Mouse (Mus musculus): ENCODE results near the gene Slc50a1. TPM values are rescaled to one million over a fixed set of nuclear protein-coding genes. Genes with fewer than 3 reads are reported as not detected.
A peak's percentile ranks its signal among the peaks of the same experiment; 100 is the strongest.

Gene Slc50a1
- polyA plus RNA-seq, 1 experiment: not detected

- peak overlapping the region; percentile 49; the same call in 1 of the 2 replicates for H3K4me3 ChIP-seq (ENCODE audit: insufficient read depth, low read depth, low read length)
- 70% methylated on average over 8 of the region's 8 CpGs for WGBS
- TF ChIP-seq POLR2A (IDR thresholded peaks at IDR 0.05; ENCODE audit: insufficient read depth, low read depth, low read length) (no peak), CTCF (IDR thresholded peaks at IDR 0.05; ENCODE audit: insufficient read depth, low read depth, low read length) (no peak)
- H3K27ac ChIP-seq (ENCODE audit: insufficient read depth, low read depth, low read length): no peak overlapping the region
- H3K4me1 ChIP-seq (ENCODE audit: control insufficient read depth, insufficient read depth, low read length): peaks cover 28% of the 10 kb centered on the region
Observed at GRCm38 (mm10) chr3:89278643-89279042, 8.3 kb upstream of the Slc50a1 start.

- WGBS: 87% methylated on average over 7 of the region's 7 CpGs
- Histone ChIP-seq H3K27ac (ENCODE audit: insufficient read depth, low read depth, low read length) (no peak overlapping the region), H3K4me3 (ENCODE audit: insufficient read depth, low read depth, low read length) (no peak overlapping the region), H3K4me1 (ENCODE audit: control insufficient read depth, insufficient read depth, low read length) (peaks cover 28% of the 10 kb centered on the region)
- no peak for TF ChIP-seq CTCF (IDR thresholded peaks at IDR 0.05; ENCODE audit: insufficient read depth, low read depth, low read length)
- no peak for TF ChIP-seq POLR2A (IDR thresholded peaks at IDR 0.05; ENCODE audit: insufficient read depth, low read depth, low read length)
Observed at GRCm38 (mm10) chr3:89278107-89278506, 7.7 kb upstream of the Slc50a1 start.

- no peak overlapping the region for H3K27ac ChIP-seq (ENCODE audit: insufficient read depth, low read depth, low read length)
- H3K4me1 ChIP-seq (ENCODE audit: control insufficient read depth, insufficient read depth, low read length): peaks cover 28% of the 10 kb centered on the region
- TF ChIP-seq POLR2A (IDR thresholded peaks at IDR 0.05; ENCODE audit: insufficient read depth, low read depth, low read length) (no peak), CTCF (IDR thresholded peaks at IDR 0.05; ENCODE audit: insufficient read depth, low read depth, low read length) (no peak)
- H3K4me3 ChIP-seq (ENCODE audit: insufficient read depth, low read depth, low read length): no peak overlapping the region; the same call in 1 of the 2 replicates
- WGBS: 59% methylated on average over 14 of the region's 14 CpGs
Observed at GRCm38 (mm10) chr3:89277281-89278021, 7.1 kb upstream of the Slc50a1 start.

GRCm38 (mm10) chr3:89276061-89276460, 5.7 kb upstream of the Slc50a1 start:
- 92% methylated on average over 13 of the region's 13 CpGs for WGBS
- no peak overlapping the region for H3K4me3 ChIP-seq (ENCODE audit: insufficient read depth, low read depth, low read length)
- no peak overlapping the region for H3K27ac ChIP-seq (ENCODE audit: insufficient read depth, low read depth, low read length)
- peaks cover 22% of the 10 kb centered on the region for H3K4me1 ChIP-seq (ENCODE audit: control insufficient read depth, insufficient read depth, low read length)
- TF ChIP-seq CTCF (IDR thresholded peaks at IDR 0.05; ENCODE audit: insufficient read depth, low read depth, low read length) (no peak), POLR2A (IDR thresholded peaks at IDR 0.05; ENCODE audit: insufficient read depth, low read depth, low read length) (no peak)

- no peak for TF ChIP-seq CTCF (IDR thresholded peaks at IDR 0.05; ENCODE audit: insufficient read depth, low read depth, low read length)
- no peak for TF ChIP-seq POLR2A (IDR thresholded peaks at IDR 0.05; ENCODE audit: insufficient read depth, low read depth, low read length)
- Histone ChIP-seq H3K4me1 (ENCODE audit: control insufficient read depth, insufficient read depth, low read length) (peaks cover 24% of the 10 kb centered on the region), H3K27ac (ENCODE audit: insufficient read depth, low read depth, low read length) (no peak overlapping the region), H3K4me3 (ENCODE audit: insufficient read depth, low read depth, low read length) (no peak overlapping the region)
- WGBS: 67% methylated on average over 6 of the region's 6 CpGs
Observed at GRCm38 (mm10) chr3:89271760-89272159, 1.4 kb upstream of the Slc50a1 start.

GRCm38 (mm10) chr3:89270891-89271290, 521 bp upstream of the Slc50a1 start:
- peaks cover 24% of the 10 kb centered on the region for H3K4me1 ChIP-seq (ENCODE audit: control insufficient read depth, insufficient read depth, low read length)
- 34% methylated on average over 6 of the region's 6 CpGs for whole genome bisulfite sequencing
- no peak overlapping the region for H3K4me3 ChIP-seq (ENCODE audit: insufficient read depth, low read depth, low read length)
- no peak overlapping the region for H3K27ac ChIP-seq (ENCODE audit: insufficient read depth, low read depth, low read length)
- no peak for TF ChIP-seq POLR2A (IDR thresholded peaks at IDR 0.05; ENCODE audit: insufficient read depth, low read depth, low read length)
- no peak for TF ChIP-seq CTCF (IDR thresholded peaks at IDR 0.05; ENCODE audit: insufficient read depth, low read depth, low read length)

GRCm38 (mm10) chr3:89268916-89269315, 1.5 kb downstream of the Slc50a1 start:
- Histone ChIP-seq H3K4me3 (ENCODE audit: insufficient read depth, low read depth, low read length) (no peak overlapping the region), H3K27ac (ENCODE audit: insufficient read depth, low read depth, low read length) (no peak overlapping the region), H3K4me1 (ENCODE audit: control insufficient read depth, insufficient read depth, low read length) (peaks cover 24% of the 10 kb centered on the region)
- TF ChIP-seq POLR2A (IDR thresholded peaks at IDR 0.05; ENCODE audit: insufficient read depth, low read depth, low read length) (no peak), CTCF (IDR thresholded peaks at IDR 0.05; ENCODE audit: insufficient read depth, low read depth, low read length) (no peak)
- 71% methylated on average over 8 of the region's 8 CpGs for WGBS

GRCm38 (mm10) chr3:89266439-89266893, 3.9 kb downstream of the Slc50a1 start:
- Histone ChIP-seq H3K4me1 (ENCODE audit: control insufficient read depth, insufficient read depth, low read length) (peaks cover 24% of the 10 kb centered on the region), H3K27ac (ENCODE audit: insufficient read depth, low read depth, low read length) (peak overlapping the region; percentile 64; the same call in 1 of the 2 replicates), H3K4me3 (ENCODE audit: insufficient read depth, low read depth, low read length) (peak overlapping the region; percentile 93)
- under 1% methylated on average over 20 of the region's 20 CpGs for WGBS
- no peak for TF ChIP-seq CTCF (IDR thresholded peaks at IDR 0.05; ENCODE audit: insufficient read depth, low read depth, low read length)
- peak; percentile 76 for TF ChIP-seq POLR2A (IDR thresholded peaks at IDR 0.05; ENCODE audit: insufficient read depth, low read depth, low read length)

GRCm38 (mm10) chr3:89262417-89262816, 8.0 kb downstream of the Slc50a1 start:
- 80% methylated on average over 10 of the region's 10 CpGs for WGBS
- Histone ChIP-seq H3K4me3 (ENCODE audit: insufficient read depth, low read depth, low read length) (no peak overlapping the region), H3K4me1 (ENCODE audit: control insufficient read depth, insufficient read depth, low read length) (peaks cover 2% of the 10 kb centered on the region), H3K27ac (ENCODE audit: insufficient read depth, low read depth, low read length) (no peak overlapping the region)
- TF ChIP-seq CTCF (IDR thresholded peaks at IDR 0.05; ENCODE audit: insufficient read depth, low read depth, low read length): no peak
- no peak for TF ChIP-seq POLR2A (IDR thresholded peaks at IDR 0.05; ENCODE audit: insufficient read depth, low read depth, low read length)
